Mouse (Mus musculus) mature B cell (primary cell): ENCODE measurements around the gene Map2k5.

ENCODE experiments used
- in situ Hi-C: fragments of 300-500 bp; cut with MboI; formaldehyde crosslinking; loops from 2 replicates; pipeline ENCODE4 v1.14.3; 2019

The Map2k5 gene

DNA sequence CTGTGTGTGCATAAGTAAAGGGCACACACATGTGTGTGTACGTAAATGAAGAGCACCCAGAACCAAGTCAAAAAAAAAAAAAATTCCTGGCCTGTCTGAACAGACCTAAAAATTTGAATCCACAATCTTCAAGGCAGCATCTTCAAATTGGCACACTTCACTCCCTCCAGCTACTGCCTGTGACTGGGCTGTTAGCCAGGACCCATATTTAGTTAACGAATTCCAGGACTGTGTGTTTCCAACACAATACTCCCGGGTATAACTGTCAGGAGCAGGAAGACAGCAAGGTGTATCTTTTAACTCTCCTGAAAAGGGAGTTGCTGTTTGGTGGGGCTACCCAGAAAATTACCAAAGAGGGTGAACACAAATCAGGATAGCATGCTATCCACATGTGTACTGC is 118.9 kb downstream of the Map2k5 start:
- in situ Hi-C loops: no loop called here

- in situ Hi-C loops: no loop called here
These were observed 120.0 kb downstream of the Map2k5 start for GRCm38 (mm10) chr9:63257739-63258138.

GRCm38 (mm10) chr9:63250841-63251626 is 126.7 kb downstream of the Map2k5 start:
- in situ Hi-C loops: no loop called here

GRCm38 (mm10) chr9:63248095-63248787 is 129.5 kb downstream of the Map2k5 start:
- in situ Hi-C loops: no loop called here

DNA sequence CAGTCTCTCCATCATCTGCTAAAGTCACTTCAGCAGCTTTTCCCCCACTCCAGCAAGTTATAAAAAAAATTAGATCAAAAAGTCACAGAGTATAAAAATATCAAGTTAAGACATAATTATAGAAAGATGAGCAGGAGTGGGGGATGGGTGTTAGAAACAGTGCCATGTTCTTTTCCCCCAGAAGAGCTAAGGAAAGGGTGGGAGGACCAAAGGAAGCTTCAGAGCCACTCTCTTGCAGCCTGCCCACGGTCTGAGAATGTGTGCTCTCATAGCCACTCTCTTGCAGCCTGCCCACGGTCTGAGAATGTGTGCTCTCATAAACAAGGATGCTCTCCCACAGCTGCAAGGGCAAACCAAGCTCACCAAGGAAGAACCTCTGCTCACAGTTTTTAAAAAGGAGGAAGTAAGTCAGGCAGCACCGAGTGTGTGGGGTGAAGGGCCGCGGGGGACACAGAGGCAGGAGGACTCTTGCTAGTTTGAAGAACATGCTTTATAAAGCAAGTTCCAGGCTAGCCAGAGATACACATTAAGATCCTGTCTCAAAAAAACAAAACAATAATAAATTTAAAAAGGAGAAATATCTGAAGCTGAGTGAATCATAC is 131.0 kb downstream of the Map2k5 start:
- in situ Hi-C loops: no loop called here

GRCm38 (mm10) chr9:63241961-63242360 is 135.7 kb downstream of the Map2k5 start:
- in situ Hi-C loops: no loop called here

DNA sequence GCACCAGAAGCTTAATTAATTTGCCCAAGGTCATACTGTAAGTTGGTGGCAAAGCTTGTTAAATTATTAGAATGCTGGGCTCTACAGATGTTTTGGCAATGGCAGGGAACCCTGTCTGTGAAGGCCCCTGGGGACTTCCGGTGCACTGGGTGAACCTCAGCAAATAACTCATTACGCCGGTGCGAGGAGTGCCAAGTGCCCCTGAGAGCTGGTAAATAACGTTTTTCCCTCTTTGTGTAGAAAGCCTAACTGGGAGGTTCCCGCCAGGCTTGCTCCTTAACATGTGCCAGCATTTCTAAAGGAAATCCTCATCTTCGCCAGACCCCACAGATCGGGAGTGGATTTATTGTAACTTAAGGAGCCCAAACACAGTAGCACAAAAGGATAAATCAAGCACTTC is 136.5 kb downstream of the Map2k5 start:
- in situ Hi-C loops: no loop called here

GRCm38 (mm10) chr9:63234356-63234755 is 143.3 kb downstream of the Map2k5 start:
- in situ Hi-C loops: no loop called here

DNA sequence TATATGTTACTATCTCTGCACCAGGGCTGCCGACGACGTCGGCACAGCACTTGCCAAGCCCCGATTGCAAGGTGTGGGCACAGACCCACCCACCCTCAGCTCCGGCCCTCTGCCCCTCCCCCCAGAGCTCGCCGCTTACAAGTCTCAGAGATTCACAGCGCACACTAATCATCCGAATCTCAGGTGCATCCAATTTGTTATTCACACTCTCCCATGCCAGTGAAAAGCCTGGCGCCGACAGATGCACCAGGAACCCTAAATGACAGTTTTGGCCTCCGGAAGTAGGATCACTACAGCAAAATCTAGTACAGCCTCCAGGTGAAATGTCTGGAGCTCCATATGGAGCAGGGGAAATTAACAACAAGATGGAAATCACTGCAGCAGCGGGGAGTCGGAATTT is 147.4 kb downstream of the Map2k5 start:
- in situ Hi-C loops: no loop called here

- in situ Hi-C loops: no loop called here
These were observed 148.6 kb downstream of the Map2k5 start for GRCm38 (mm10) chr9:63229124-63229523.

DNA sequence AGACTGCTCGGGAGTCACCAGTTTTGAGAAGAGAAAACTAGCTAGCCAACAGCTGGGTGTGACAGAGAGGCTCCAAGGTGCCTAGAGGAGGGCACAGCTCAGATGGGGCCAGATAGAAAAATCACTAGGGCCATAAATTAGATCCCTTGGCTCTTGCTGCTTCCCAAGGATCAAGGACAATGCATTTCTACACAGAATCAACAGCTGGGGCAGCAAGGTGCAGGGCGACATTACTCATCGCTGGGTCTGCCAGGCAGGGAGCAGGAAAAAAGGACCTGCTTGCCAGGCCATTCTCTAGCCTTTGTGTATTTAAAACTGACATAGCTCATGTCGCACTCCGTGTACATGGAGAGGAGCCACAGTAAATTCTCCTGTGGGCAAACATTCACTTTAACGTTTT is 155.5 kb downstream of the Map2k5 start:
- in situ Hi-C loops: no loop called here

DNA sequence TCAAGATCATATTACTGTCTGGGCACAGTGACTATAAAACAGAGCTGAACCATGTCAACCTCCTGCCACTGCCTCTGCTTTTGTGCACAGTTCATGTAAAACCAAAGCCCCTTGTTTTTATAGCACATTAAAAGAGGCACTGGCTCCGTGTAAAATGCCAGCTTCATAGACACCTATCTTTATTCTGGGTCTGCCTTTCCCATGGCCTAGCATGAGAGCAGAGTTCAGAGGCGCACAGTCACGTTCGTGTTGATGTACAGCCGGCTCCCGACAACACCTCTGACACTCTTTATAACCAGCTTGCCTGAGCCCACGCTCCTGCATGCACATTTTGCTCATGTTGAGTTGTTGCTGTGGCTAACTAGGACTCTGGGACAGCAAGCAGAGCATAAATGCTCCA is 157.9 kb downstream of the Map2k5 start:
- in situ Hi-C loops: no loop called here

GRCm38 (mm10) chr9:63215031-63215430 is 162.7 kb downstream of the Map2k5 start:
- in situ Hi-C loops: no loop called here

- in situ Hi-C loops: no loop called here
These were observed 170.9 kb downstream of the Map2k5 start for GRCm38 (mm10) chr9:63206769-63207276.

DNA sequence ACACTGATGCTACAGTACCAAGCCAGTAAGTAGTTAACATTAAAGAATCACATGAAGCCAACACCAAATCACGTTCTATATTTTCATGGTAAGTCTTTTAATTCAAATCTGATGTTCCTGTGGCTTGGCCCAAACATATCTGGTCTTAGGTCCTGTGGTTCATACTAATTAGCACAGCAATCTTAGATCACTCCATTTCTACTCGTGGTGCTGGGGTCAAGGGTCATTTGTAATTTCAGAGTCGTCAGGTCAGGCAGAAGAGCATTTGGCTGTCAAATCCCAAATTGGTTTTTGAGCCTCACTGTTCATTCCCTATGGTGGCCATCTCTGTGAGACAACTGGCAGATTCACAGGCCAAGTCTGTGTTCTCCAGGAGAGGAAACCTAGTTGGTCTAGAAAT is 174.2 kb downstream of the Map2k5 start:
- in situ Hi-C loops: no loop called here

DNA sequence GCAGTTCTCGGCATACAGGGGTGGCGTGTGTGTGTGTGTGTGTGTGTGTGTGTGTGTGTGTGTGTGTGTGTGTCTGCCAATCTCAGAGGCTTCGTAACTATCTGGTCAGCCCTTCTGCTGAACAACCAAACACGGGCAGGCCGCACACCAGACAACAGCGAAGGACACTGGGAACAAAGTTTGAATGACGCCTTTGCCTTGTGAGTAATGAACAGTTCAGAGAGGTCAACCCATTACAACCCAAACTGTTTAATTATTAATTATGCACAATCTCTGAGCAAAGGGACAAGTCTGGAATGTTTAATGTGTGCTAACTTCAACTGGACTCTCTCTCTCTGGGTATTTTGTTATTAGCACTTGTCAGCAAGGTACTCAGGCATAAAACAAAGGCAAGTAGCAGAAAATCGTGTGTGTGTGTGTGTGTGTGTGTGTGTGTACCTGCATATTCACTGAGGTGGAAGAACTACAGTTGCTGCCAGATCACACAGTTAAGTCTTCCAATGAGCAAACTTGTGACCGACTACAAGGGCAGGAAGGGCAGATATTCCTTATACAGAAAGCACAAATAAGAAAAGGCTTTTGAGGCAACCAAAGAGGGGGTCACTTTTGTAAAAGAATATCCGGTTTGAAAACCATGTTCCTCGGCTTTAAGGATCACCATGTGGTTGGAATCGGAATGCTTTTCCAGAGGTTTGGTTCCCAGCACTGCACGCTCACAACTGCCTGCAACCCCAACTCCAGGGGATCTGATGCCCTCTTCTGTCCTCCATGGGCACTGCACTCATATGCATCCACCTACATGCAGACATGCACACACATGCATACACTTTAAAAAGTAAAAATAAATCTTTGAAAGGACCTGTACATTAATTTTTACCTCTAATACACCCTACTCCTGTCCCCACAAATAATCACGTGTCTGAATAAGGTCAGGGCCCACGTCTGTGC is 176.1 kb downstream of the Map2k5 start:
- in situ Hi-C loops: no loop called here

DNA sequence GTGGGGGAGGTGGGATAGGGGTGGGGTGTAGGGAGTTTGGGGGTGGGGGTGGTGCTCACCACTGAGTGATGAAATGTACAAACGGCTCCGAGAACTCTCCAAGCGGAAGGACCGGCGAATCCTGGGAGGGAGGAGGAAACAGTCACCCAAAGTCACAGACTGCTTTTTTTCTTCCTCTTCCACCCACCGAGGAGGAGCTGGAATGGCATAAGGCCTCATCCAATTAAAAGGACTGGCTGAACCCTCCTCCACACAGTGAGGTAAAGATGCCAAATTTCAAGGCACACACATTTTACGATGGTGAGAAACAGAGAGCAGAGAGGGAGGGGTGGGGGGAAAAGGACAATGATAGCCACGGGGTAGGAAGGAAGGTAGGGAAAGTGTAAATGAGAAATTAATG is 180.4 kb downstream of the Map2k5 start:
- in situ Hi-C loops: no loop called here

- in situ Hi-C loops: no loop called here
These were observed 181.5 kb downstream of the Map2k5 start for GRCm38 (mm10) chr9:63196114-63196682.

DNA sequence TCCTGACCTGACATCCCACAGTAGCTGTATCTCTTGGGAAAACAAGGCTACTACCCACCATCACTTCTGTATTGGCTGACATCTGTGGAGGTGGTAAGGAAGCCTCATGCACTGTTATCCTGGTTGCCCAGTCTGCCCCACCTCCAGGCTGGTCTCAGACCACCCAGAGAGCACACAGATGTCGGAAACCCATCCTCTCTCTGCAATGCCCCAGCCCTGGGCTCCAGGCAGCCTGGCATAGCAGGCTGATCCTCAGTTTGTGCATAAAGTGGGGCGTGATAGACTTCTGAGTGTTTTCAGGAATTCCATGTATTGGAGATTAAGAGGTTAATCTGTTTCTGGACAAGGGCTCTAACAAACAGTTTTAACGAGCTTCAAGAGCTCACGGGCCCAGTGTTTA is 182.2 kb downstream of the Map2k5 start:
- in situ Hi-C loops: no loop called here

DNA sequence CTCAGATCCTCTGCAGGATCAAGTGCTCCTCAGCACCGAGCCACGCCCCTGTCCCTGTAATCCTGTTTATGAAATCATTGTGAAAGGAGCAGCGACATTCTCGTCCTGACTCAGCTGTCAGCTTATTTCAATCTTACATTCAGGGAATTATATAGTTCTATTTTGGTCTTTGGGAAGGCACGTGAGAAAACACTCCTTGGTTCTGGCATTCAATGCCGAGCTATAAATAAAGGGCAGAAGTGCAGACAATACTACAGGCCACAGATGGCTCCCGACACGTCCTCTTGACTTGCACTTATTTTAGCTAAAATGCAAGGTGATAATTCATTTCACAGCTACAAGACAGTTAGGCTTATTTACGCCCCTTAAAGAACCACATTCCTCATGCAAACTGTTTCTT is 182.9 kb downstream of the Map2k5 start:
- in situ Hi-C loops: no loop called here

GRCm38 (mm10) chr9:63192809-63193208 is 184.9 kb downstream of the Map2k5 start:
- in situ Hi-C loops: no loop called here
